Mouse (Mus musculus): Measurements from ENCODE around the gene Cnot8.

Gene Cnot8

DNA sequence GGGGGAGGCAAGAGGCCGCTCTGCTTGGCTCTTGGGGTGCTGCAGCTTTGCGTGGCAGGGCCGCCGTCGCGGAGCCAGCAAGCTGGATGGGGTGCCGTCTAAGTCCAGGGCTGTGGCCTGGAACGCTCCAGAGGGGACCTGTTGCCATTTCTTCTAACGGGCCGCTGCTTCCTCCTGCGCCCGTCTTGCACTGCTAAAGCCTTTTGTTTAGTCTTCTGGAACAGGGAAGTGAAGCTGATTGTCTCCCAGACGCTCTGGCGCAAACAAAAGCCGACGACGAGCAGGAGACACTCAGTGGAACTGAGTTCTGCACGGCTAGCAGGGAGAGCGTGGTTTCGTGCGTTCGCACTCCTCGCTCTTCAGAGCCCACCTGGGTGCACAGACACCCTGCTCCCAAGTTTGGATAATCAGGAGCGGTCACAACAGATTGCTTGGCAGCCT, 418 bp downstream of the Cnot8 start:
- DNase-seq (ENCODE audit: low read depth, low spot score), result no peak

DNA sequence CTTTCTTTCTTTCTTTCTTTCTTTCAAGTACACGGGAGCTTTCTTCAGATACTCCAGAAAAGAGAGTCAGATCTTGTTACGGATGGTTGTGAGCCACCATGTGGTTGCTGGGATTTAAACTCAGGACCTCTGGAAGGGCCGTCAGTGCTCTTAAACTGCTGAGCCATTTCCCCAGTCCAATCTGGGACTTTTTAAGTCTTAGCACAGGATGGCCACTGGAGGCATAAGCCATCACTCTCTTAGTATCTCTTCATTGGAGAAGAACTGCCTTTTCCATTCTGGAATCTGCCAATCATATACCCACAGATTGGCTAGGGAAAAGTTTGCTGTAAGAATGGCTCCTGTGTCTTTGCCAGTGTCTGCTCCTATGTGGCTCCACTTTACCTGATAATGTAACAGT, 3.1 kb downstream of the Cnot8 start:
- no peak for DNase-seq (ENCODE audit: low read depth, low spot score)

DNA sequence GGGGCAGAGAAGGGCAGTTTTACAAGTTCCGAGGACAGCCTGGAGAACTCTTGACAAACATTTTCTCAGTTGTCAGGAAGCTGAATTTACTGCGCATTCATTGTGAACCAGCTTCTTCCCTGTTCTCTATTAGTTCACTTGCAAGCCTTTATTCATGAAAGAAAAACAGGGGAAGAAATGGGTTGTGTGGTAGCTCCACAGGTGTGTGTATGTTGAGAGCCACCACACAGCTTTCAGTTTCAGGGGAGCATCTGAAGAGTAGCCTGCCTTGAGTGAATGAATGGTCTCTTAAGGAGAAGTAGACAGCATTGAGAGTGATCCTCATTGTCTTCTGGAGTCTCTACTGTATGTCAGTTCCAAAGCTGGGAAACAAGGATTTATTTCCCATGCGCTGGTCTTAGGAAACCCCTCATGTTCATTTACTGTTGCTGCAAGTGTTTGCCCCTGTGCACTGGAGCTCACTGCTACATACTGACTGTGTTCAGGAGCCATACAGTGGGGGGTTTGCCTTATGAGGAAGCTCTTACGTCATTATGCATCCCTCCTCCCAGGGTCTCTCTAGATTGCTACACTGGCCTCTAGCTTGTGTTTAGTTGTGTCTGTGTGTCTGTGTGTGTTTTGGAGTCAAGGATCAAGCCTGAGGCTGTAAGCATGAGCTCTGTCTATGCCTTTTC, 3.8 kb downstream of the Cnot8 start:
- DNase-seq (ENCODE audit: low read depth, low spot score), result no peak

DNA sequence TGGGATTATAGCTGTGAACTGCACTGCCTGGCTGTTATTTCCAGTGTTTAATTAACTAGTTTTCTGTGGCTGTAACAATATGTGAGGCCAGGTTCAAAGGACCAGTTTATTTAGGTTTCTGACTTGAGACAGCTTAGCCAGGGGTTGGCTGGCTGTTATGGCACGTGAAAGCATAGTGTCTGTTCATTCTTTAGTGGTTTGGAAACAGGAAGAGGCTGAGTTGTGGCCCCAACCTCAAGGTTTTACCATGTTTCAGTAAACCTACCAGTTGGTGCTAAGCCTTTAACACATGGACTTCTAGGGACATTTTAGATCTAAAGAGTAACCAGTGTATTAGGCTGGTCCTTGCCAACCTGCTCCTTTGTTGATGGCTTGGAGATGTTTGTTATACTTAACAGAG, 12.6 kb downstream of the Cnot8 start:
- no peak for DNase-seq (ENCODE audit: low read depth, low spot score)

DNA sequence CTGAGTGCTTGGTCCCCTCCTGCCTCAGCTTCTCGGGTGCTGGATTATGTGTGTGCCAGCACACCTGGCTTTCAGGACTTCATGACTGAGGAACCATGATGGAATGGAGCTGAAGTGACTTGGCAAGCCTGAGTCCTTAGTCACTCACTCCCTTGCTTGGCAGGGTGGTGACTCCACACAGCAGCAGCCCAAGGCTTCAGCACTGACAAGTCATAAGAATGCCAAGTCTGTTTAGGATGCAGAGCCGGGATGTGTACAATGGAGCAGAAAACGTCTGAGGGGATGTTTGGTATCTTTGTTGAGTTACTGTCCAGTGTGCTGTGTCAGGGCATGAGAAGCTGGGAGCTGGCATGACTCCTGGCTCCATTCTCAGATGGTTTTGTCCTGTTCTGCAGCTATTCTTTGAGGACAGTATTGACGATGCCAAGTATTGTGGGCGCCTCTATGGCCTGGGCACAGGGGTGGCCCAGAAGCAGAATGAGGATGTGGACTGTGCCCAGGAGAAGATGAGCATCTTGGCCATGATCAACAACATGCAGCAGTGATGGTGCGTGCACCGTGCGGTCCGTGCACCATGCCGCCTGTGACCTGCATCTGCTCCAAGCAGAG, 13.2 kb downstream of the Cnot8 start:
- DNase-seq (ENCODE audit: low read depth, low spot score), result no peak

DNA sequence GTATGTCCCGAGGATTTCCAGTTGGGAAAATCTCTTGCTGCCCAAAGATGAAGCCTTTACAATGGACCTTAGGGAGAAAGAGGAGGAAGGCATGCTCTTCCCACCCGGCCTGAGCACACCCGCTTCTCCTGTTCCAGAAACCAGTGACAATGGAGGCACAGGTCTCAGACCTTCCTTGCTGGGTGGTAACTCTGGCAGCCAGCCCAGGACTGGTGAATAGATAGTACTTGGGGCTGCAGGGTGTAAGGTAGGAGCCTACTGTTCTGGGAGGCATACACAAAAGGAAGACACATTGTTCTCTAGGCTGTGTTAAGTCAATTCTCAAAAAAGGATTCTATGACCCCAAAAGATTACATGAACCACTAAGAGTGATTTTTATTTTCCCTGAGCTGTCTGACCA, 16.7 kb downstream of the Cnot8 start:
- no peak for DNase-seq (ENCODE audit: low read depth, low spot score)

DNA sequence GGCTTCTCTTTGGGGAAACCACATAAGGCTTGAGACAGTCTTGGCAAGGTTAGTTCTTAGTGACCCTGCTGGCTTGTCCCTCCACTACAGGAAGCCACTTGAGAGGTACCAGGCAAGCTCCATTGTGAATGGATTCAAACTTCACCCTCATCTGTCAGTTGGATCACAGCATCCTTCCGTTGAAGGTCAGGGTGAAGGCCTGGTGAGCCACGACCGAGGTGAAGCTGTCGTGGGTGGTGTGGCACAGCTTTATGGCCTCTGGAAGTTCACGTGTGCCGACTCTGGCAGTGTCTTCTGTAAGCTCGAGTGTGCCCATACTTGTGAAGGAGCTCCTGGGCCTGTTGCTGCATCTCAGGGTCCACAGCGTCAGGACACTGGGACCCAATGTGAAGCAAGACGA, 17.4 kb downstream of the Cnot8 start:
- no peak for DNase-seq (ENCODE audit: low read depth, low spot score)

DNA sequence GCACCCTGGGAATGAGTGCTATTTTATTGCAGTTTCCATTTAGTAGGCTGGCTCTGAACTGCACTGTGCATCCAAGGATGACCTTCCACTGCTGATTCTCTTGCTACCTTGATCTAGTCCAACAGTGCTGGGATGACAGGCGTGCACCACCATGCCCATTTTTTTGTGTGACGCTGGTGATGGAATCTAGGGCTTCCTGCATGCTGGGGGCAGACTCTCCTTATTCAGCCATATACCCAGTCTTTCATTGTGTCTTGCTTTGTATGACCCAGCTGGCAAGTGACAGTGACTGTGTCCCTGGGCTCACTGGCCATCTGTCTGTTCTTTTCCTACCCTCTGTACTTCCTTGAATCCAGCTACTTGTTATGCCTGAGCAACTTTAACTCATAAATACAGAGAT, 19.8 kb downstream of the Cnot8 start:
- DNase-seq (ENCODE audit: low read depth, low spot score), result no peak

DNA sequence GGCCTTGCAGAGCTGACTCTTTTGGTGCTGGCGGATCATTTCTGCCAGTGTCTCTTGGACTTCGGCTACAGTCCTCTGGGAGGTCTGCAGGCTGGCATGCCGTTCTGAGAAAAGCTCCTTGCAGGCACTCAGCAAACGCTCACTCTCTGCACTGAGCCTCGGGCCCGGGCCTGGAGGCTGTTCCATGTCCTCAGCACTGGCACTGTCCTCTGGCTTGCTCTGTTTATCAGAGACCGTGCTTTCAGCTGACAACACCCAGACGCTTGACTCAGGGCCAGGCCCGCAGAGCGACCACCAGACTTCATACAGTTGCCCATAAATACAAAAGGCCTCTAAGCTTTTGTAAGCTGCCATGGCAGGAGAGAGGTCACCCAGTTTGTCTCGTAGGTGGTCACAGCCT, 21.1 kb downstream of the Cnot8 start:
- DNase-seq (ENCODE audit: low read depth, low spot score), result no peak

DNA sequence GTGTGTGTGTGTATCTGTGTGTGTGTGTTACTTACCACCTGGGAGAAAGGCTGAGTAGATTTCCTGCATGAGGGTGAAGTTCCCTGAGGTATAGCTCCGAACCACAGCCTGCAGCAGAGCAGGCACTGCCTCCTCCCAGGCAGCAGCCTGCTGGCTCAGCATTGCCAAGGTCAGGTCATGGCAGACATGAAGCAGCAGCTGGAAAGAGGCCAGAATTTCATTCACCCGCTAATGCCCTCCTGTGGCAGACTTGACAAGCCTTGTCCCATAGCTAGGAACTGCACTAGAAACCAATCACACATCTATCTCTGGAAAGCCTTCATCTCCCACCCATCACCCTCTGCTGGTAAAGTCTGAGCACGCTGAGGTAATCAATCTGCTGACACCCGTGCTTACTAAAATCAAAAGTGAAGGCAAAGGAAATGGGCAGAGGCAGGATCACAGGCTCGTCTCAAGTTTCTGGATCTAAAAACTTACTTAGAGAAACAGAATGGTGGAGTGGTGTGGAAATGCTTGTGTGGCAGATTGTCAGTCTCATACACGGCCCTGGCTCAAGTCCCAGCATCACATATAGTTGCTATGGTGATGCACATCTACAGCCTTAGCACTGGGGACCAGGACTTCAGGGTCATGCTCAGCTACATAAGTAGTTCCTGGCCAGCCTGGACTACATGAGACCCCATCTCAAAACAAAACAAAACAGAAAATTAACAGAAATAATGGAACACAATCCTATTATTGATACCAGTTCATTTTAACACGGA, 22.6 kb downstream of the Cnot8 start:
- no peak for DNase-seq (ENCODE audit: low read depth, low spot score)

DNA sequence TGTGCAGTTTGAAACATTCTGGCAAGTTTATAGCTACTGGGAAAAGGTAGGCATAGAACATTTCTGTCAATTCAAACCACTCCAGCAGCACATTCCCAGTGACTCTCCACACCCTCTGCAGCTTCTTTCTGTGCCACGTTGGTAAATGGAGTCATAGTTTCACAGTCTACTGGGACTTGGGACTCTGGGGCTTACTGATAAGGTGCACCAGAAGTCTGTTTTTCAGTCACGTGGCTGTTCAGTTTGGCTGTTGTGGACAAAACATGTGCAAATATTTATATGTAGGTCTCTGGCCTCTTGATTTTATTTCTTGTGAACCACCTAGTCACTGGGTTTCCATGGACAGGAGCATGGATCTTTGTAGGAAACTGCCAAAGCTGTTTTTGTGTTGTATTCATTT, 23.6 kb downstream of the Cnot8 start:
- DNase-seq (ENCODE audit: low read depth, low spot score), result no peak

DNA sequence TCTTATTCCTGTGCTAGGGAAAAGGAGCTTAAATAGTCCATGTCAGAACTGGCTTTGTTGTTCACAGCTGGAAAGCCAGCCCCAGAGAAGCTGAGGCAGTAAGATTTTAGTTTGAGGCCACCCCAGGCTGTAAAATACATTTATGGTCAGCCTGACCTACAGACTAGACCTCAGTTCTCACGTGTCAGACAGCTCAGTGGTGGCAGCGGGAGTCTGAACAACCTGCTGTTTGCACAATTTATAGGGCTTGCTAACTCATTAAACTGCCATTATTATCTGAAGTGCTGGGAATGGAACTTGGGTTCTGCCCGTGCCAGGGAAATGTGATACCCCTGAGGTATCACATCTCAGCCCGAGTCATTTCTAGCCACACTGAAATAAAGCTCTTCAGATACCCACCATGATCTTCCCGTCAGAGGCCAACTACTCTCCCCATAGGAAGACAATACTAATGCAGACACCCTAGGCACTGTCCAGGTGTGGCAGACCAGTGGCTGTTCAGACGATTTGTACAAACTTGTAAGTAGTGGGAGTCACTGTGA, 25.4 kb downstream of the Cnot8 start:
- no peak for DNase-seq (ENCODE audit: low read depth, low spot score)

DNA sequence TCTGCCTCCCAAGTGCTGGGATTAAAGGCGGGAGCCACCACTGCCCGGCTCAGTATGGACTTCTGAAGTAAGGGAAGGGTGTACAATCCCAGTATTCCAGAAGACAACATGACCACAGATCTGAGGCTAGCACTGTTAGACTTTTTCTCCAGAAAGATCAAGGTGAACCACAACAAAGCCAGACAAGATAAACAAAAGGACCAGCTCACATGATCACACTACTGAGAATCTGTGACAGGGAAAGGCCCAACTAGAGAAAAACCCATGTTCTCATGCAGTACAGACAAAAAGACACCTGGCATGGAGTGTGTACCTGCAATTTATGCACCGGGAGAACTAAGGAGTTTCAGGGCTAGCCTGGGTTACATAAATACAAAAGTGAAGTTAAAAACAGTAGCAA, 28.1 kb downstream of the Cnot8 start:
- DNase-seq (ENCODE audit: low read depth, low spot score), result peak; percentile 23

DNA sequence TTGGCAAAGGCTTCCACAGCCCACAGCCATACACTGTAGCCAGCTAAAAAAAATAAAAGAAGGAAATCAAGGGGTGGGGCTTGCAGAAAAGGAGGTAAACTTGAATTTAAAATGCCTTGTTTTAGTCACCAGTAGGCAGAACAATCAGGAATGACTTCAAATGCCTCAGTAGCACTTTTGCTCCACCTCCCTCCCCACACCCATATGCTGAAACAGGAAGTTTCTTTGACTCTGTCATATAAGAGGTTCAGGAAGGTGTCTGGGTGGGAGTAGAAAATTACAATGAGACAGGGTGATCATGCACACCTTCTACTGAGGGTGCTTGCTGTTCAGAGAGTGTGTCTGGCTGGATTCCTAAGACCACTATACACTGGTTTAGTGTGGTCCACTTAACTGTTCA, 30.9 kb downstream of the Cnot8 start:
- DNase-seq (ENCODE audit: low read depth, low spot score), result peak; percentile 34

DNA sequence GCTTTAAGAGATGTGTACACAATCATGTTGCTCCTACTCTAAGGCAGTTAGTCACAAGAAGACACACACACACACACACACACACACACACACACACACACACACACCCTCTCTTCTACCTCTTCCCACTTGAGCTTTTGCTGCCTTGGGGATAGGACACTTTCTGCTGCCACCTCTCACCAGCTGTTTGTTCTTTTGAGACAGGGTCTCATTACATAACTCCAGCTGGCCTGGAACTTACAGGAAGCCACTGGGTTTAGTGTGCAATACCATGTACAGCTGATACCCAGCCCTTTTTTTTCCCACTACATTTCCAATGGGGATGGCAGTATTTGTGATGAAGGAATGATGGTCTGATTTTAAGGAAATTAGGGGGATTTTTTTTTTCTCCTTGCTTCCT, 31.3 kb downstream of the Cnot8 start:
- DNase-seq (ENCODE audit: low read depth, low spot score), result no peak

DNA sequence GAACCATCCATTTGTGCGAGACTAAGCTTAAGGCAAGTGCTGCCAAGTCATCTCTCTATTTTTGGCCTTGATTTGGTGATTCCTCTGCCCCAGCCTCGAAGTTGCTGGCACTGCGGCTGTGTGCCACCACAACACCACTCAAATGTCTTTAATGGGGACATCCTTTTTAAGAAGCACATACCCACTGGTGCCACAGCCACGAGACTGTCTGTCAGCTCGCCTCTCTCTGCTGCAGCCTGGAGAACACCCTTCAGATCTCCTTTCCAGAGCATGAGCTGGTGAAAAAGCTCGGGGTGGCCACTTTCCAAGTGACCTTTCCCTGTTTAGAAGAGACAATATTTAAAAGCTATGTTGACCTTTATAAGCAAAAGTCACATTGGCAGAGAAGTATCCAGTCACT, 32.7 kb downstream of the Cnot8 start:
- DNase-seq (ENCODE audit: low read depth, low spot score), result no peak

DNA sequence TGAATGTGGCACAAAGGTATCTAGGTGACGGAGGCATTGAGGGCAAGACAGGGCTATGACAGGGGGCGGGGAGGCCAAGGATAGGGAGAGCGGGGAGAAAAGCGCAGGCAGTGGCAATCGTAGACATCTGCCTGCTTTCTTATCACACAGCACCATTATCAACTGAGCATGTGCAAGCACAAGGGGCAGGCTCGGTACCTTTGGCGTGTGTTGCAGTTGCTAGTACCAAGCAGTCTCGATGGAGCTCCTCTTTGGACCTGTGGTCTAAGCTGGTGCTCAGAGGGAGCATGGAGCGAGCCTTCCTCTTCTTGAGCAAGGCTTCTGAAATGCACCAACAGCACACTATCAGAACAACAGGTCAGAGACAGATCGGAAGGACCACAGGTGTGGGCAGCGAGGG, 34.9 kb downstream of the Cnot8 start:
- peak; percentile 41 for DNase-seq (ENCODE audit: low read depth, low spot score)

DNA sequence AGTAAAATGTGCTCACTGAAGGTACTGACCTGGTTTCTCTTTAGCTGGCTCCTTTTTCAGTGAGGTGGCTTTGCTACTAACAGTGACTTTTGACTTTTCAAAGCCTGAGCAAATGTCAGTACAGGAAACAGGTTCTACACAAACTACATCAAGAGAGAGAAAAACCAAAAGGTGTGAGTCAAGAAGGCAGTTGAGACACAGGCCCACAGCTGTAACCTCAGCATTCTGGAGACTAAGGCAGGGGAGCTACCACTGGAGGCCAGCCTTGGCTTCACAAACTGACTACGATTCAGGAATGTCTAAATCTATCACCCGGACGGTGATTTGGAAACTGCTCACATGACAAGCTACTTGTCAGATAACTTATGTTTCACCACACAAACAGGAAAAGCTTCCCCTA, 35.5 kb downstream of the Cnot8 start:
- DNase-seq (ENCODE audit: low read depth, low spot score), result peak; percentile 37

DNA sequence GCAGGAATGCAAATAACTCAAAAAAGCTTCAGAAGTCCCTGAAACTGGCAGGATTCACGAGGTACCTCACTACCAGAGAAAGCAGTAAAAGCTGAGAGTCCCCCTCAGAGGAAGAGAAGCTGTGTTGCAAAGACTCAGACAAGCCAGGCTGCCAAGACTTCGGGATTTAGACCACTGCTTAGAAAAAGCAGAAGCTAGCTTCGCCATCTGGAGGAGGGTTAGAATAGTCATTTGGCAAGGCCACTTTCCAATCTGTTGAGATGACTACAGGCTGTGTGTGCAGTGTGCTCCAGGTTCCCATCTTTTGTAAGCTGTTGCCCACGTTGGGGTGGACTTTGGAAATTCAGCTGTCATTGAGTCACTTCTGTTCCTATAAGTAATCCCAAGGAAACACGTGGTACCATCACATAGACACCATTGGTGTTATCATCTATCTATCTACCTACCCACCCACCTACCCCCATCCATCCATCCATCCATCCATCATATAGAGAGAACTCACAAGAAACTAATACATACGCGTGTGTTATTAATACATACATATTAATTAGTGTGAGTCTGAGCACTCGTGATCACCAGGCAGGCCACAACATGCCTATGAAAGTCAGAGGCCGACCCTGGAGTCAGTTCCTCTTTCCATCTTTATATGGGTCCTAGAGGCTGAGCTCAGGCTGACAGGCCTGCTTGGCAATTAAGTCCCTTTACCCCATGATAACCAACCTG, 39.9 kb downstream of the Cnot8 start:
- no peak for DNase-seq (ENCODE audit: low read depth, low spot score)

DNA sequence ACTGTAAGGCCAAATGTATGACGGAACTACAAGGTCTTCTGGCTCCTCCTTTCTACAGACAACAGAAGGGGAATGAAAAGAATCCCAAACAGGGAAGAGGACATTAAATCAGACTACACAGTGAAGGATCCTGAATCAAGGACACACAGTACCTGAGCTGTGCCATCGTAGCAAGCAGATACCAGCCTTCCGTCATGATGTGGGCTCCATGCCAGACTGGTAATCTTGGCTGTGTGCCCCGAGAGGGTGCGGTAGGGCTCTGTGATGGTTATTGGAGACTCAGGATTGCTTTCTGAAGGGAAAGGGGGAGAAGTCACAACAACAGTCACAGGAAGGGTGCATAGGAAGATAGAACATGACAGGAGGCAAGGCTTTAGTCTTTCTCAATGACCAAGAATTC, 42.3 kb downstream of the Cnot8 start:
- no peak for DNase-seq (ENCODE audit: low read depth, low spot score)

DNA sequence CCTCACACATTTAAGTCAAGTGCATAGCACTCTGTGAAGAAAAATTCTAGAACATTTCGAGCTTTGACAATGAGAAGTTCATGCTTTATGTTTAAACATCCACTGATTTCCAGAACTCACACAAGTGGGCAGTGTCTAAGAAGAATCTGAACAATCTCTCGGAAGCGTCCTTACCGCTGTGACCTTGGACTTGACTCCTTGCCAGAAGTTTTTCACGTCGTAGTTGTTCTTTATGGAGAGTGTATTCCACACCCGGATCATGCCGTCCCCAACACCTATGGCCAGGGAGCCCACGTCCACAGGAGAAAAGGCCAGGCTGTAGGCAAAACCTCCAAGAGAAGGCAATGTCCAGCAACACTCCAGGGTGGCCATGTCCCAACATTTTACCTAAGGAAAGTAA, 51.5 kb downstream of the Cnot8 start:
- DNase-seq (ENCODE audit: low read depth, low spot score), result no peak

DNA sequence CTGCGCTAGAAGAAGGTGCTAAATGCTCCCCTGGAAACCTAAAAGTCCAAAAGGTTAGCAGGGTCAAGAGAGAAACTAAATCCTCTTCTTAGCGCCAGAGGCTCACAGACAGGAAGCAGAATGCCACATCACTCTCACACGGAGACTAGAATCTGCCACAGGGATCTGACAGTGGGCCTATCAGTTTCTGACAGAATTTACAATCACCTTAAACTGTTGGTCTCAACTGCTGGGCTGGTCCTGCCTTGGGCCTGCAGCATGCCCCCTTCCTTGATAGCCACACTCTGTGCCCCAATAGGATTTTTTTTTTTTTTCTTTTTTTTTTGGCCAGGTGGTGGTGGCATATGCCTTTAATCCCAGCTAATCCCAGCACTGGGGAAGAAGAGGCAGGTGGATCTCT, 52.9 kb downstream of the Cnot8 start:
- no peak for DNase-seq (ENCODE audit: low read depth, low spot score)
